Mouse (Mus musculus) forebrain, embryonic 16.5 days (tissue): ENCODE measurements around the gene Cdhr2. TPM values are rescaled to one million over a fixed set of nuclear protein-coding genes. Genes with fewer than 3 reads are reported as not detected.

ENCODE experiments used
- ATAC-seq: fragments of 200-750 bp; cut with Nextera tagmentation; 2 replicates; pipeline ENCODE4 v1.8.0; 2017; ENCODE audit warnings: mild to moderate bottlenecking, moderate library complexity
- H3K27ac ChIP-seq: fragments of 300-500 bp; sonication (generic); 2 replicates; pipeline ENCODE4 v1.5.1; 2014; ENCODE audit warnings: low read length, control low read depth
- H3K27me3 ChIP-seq: fragments of 300-500 bp; sonication (generic); replicated peaks from 2 replicates; pipeline ENCODE4 v1.6.1; 2014; ENCODE audit warnings: low read length; ENCODE audit not compliant: control insufficient read depth, insufficient read depth
- H3K36me3 ChIP-seq: fragments of 300-500 bp; sonication (generic); 2 replicates; pipeline ENCODE4 v1.6.1; 2014; ENCODE audit not compliant: control insufficient read depth, insufficient read depth
- H3K4me1 ChIP-seq: fragments of 300-500 bp; sonication (generic); replicated peaks from 2 replicates; pipeline ENCODE4 v1.6.1; 2014; ENCODE audit warnings: low read length; ENCODE audit not compliant: control insufficient read depth, insufficient read depth
- H3K4me2 ChIP-seq: fragments of 300-500 bp; sonication (generic); 2 replicates; pipeline ENCODE4 v1.6.1; 2014; ENCODE audit warnings: mild to moderate bottlenecking, low read length, control low read depth
- H3K4me3 ChIP-seq: fragments of 300-500 bp; sonication (generic); replicated peaks from 2 replicates; pipeline ENCODE4 v1.5.1; 2014; ENCODE audit warnings: mild to moderate bottlenecking, low read length, control low read depth
- H3K9ac ChIP-seq: fragments of 300-500 bp; sonication (generic); replicated peaks from 2 replicates; pipeline ENCODE4 v1.6.1; 2014; ENCODE audit warnings: low read depth, low read length, control low read depth
- H3K9me3 ChIP-seq: fragments of 300-500 bp; sonication (generic); 2 replicates; pipeline ENCODE4 v1.6.1; 2016; ENCODE audit warnings: low read length; ENCODE audit not compliant: control insufficient read depth
- WGBS: fragments of 180-500 bp; shearing (Covaris S2); extraction: QIAGEN DNeasy Blood & Tissue Kit; methylation state at CpG from one replicate; pipeline ENCODE4 v1.1.7; 2014; 5-methylcytosine and 5-hydroxymethylcytosine counted together
- polyA plus RNA-seq: library from polyadenylated mRNA; unstranded; fragments of >200 nt; fragmentation: Nextera tagmentation; extraction: Ambion mirVana; gene quantifications from 2 replicates; pipeline ENCODE4 v1.2.1, GENCODE M21; 2015

The Cdhr2 gene
- polyA plus RNA-seq, 1 experiment from 2014 or later: 0.25 TPM

DNA sequence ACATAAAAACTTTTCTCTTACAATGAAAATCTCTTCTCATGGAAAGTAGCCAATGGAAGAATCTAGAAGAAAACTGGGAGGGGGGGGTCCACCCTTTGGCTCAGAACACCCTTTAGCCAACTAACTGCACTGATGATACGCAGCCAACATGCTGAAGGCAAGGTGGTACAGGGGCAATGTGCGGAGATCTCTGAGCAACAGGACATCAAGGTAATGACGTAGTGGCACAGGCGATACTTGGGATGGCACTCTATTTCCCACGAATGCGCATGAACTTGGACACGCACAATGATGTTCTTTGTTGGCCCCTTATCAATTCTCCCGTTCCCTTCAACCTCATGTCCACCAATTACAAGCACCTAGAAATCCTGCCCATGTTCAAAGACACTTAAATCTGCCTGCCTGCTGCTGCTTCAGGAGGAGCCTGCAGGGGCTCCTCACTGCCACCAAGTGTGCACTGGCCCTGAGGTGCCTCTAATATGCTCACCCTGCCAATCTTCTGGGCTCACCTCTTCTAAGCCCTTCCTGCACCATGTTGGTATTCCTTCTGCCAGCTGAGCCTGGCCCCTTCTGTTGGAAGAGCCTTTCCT, 11.0 kb upstream of the Cdhr2 start:
- no peaks in the 10 kb centered on the region for H3K36me3 ChIP-seq
- H3K4me1 ChIP-seq: peaks cover 39% of the 10 kb centered on the region
- no peak overlapping the region for H3K27ac ChIP-seq
- no peak for ATAC-seq
- no peak overlapping the region for H3K4me3 ChIP-seq
- 89% methylated on average over 8 of the region's 8 CpGs for WGBS
- no peaks in the 10 kb centered on the region for H3K27me3 ChIP-seq
- no peak overlapping the region for H3K9ac ChIP-seq
- no peaks in the 10 kb centered on the region for H3K9me3 ChIP-seq
- no peak overlapping the region for H3K4me2 ChIP-seq

DNA sequence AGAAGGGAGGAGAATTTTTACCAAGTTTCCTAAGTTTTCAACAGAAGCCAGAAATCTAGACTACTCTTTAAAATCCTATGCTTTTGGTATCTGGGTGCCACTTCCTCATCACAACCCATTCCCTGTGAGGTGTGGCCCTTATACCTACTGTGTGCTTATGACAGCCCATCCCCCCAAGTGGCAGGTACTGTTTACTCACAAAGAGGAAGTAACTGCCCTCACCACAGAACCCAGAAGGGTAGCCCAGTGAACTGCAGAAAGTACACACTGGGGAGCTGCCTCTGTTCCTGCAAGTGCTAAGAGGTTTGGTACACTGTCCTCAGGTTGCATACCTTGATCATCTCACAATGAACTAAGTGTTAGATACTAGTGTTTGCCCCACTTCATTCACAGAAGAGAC, 9.5 kb upstream of the Cdhr2 start:
- no peaks in the 10 kb centered on the region for H3K36me3 ChIP-seq

DNA sequence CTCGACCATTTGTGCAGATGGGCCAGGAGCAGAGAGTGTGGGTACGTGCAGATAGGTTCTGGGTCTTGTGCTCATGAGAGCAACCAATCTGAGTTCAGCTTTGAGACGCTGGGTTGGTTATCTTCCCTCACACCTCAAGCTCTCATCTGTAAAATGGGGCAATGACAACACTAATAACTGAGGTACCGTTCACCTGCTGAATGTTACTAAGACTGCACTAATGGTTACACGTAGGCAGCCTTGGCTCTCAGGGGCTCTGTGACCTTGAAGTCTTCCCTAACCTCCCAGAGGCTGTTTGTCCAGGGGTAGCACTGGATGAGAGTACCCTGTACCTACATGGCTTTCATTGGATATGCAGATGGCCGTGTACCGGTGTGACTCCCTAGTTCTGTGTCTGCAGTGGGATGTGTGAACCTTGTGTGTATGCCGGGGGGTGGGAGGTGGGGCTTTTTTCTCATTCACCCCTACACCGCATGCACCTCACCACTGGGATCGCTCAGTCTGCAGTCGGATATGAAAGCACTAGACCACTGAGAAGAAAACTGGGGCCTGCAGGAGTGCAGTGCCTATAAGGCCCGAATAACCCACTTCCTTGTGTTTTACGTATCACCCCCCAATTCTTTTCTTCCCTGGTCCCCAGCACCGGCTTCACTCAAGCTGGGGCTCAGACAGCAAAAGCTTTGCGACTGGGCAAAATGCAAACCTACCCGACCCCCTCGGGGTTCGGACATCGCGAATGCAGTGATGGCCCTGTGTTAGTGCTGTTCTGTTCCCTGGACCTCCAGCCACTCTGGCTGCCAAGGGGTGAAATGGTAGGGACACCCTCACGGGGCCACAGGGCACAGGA, 8.3 kb upstream of the Cdhr2 start:
- Histone ChIP-seq H3K4me1 (peaks cover 30% of the 10 kb centered on the region), H3K4me3 (peak overlapping the region; percentile 93)
- ATAC-seq: no peak

More for the DNA sequence above, 9.5 kb upstream of the Cdhr2 start:
- Histone ChIP-seq H3K9me3 (no peaks in the 10 kb centered on the region), H3K27ac (no peak overlapping the region), H3K4me2 (no peak overlapping the region; the same call in 1 of the 2 replicates), H3K27me3 (no peaks in the 10 kb centered on the region), H3K9ac (no peak overlapping the region), H3K4me3 (no peak overlapping the region), H3K4me1 (peaks cover 30% of the 10 kb centered on the region)
- ATAC-seq: no peak

DNA sequence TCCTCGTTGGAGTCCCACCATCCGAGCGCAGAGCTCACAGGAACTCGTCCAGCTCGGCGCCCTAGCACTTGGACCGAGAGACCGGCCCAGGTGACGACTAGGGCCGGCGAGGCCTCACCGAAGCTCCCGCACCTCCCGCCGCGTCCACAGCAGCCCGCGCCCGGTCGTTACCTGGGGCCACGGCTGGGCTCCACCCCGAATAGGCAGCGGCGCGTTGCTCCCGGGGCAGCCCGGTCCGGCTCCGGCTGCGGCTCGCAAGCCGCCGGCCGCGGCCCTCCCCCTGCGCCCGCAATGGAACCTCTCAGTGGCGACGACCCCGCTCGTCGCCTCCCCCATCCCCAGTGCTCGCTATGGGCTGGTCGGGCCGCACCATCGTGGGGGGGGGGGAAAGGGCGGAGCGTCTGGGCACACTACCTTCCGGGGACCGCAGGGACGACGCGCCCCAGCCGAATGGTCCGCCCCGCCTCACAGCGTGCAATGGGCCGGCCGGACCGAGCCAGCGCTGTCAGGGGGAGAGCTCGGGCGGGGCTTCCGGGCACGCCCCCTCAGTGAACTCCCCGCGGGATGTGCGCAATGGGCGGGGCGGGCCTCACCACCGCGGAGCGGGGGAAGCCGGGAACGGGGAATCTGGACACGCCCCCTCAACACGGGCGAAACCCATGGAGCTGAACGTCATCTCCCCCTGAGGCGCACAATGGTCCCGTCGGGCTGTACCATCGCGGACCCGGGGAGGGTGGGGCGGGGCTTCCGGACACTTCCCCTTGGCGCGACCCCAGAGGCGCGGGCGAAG, 7.5 kb upstream of the Cdhr2 start, which contains the start of gene Rnf44:
Gene Rnf44 (minus strand): TSS at position 350 of the 790 bp plus-strand sequence.
- peak within 1 kb of the TSS; percentile 93 for H3K4me3 ChIP-seq
- H3K9me3 ChIP-seq: no peaks in the 10 kb centered on the region
- ATAC-seq: peak; percentile 96
- WGBS: under 1% methylated on average over 91 of the region's 92 CpGs
- H3K27ac ChIP-seq: peak within 1 kb of the TSS; percentile 91
- peak within 1 kb of the TSS; percentile 79 for H3K4me2 ChIP-seq
- no peaks in the 10 kb centered on the region for H3K27me3 ChIP-seq
- H3K36me3 ChIP-seq: no peaks in the 10 kb centered on the region
- peak within 1 kb of the TSS; percentile 91 for H3K9ac ChIP-seq
- H3K4me1 ChIP-seq: peaks cover 24% of the 10 kb centered on the region

More for the DNA sequence above, 8.3 kb upstream of the Cdhr2 start:
- H3K27ac ChIP-seq: peak overlapping the region; percentile 89
- no peaks in the 10 kb centered on the region for H3K27me3 ChIP-seq
- no peaks in the 10 kb centered on the region for H3K9me3 ChIP-seq
- H3K4me2 ChIP-seq: peak overlapping the region; percentile 79
- 13% methylated on average over 21 of the region's 21 CpGs for WGBS
- no peaks in the 10 kb centered on the region for H3K36me3 ChIP-seq
- peak overlapping the region; percentile 91 for H3K9ac ChIP-seq

DNA sequence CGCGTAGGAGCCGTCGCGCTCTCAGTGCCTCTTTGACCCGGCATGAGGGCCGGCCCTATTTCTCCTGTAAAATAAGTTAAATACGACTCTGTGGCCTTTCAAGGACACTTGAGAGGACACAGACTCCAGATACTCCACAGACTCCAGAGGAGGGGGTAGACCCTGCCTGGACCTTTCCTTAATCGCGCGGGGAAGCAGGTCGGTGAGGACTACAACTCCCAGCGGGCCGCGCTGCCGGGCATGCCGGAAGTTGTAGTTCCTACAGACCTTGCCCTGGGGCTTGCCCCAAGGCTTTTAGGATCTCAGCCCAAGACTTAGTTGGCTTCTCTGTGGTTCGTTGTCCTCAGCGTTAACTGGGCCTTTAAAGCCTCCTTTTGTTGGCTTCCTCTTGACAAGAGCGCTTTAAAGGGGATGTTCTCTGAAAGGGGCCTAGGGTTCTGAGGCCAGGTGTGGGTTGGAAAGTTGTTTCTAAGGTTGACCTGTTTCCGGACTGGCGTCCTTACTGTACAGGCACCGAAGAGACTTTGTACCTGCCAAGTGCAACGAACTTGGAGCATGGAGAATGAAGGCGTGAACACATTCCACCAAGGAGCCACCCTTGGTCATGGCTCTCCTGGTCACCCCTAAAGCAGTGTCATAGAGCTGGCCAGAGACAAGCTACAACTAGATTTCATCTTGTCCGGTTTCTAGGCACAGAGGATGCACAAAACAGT, 6.8 kb upstream of the Cdhr2 start:
- H3K4me1 ChIP-seq: peaks cover 24% of the 10 kb centered on the region
- peak overlapping the region; percentile 43 for H3K4me2 ChIP-seq
- H3K9me3 ChIP-seq: no peaks in the 10 kb centered on the region
- peak; percentile 86 for ATAC-seq
- no peaks in the 10 kb centered on the region for H3K36me3 ChIP-seq
- H3K4me3 ChIP-seq: peak overlapping the region; percentile 93
- WGBS: 18% methylated on average over 26 of the region's 26 CpGs
- peak overlapping the region; percentile 91 for H3K27ac ChIP-seq
- H3K9ac ChIP-seq: peak overlapping the region; percentile 64
- no peaks in the 10 kb centered on the region for H3K27me3 ChIP-seq

DNA sequence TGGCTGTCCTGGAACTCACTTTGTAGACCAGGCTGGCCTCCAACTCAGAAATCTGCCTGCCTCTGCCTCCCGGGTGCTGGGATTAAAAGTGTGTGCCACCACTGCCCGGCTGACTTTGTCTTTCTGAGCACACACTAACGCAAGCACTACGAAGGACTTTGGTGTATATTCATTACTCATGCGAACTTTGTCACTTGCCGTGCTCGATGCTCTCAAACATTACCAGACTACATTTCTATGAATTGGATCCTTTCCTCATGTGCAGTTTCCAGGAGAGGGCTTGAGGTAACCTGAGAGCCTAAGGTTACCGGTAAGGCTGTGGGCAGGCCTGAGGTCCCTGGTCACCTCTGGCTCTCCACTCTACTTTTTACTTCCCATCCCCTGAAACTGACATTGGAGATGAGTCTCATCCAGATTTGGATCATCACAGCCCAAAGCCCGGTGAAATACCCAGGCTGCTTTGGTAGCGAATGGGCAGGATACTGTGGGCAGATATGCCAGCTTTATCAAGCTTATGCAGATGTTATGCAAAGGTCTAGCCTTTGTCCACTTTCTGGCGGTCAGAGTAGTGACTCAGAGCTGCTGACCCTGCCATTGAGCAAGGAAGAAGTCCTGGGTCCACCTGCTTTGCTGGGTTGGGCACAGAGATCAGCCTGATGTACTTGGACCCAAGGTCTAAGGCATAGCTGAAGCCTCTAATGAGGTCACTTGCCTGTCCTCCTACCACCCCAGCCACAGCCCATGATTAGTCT, 5.6 kb upstream of the Cdhr2 start:
- H3K27me3 ChIP-seq: no peaks in the 10 kb centered on the region
- no peaks in the 10 kb centered on the region for H3K9me3 ChIP-seq
- no peak overlapping the region for H3K27ac ChIP-seq
- 88% methylated on average over 11 of the region's 11 CpGs for WGBS
- ATAC-seq: no peak
- no peak overlapping the region for H3K4me3 ChIP-seq
- H3K4me1 ChIP-seq: peaks cover 21% of the 10 kb centered on the region
- H3K36me3 ChIP-seq: no peaks in the 10 kb centered on the region
- no peak overlapping the region for H3K9ac ChIP-seq
- H3K4me2 ChIP-seq: no peak overlapping the region

DNA sequence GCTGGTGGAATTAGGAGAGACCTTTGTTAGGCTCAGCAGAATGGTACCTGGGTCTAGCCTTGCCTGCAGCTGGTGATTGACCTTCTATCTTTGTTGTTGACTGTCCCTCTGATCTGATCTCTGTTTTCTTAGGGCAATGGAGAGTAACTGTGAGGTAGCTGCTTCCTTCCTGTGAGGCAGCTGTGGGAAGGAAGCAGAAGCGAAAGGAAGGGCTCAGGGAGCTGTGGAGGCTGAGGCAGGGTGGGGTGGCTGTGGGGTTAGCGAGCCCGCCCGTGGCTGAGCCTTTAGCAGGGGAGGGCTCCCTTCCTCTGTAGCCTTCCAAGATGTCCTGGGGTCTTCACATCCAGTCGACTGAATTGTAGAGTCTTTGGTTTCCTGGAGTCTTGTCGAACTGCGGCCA, 1.2 kb downstream of the Cdhr2 start:
- Histone ChIP-seq H3K9me3 (no peaks in the 10 kb centered on the region), H3K27ac (no peak overlapping the region)

DNA sequence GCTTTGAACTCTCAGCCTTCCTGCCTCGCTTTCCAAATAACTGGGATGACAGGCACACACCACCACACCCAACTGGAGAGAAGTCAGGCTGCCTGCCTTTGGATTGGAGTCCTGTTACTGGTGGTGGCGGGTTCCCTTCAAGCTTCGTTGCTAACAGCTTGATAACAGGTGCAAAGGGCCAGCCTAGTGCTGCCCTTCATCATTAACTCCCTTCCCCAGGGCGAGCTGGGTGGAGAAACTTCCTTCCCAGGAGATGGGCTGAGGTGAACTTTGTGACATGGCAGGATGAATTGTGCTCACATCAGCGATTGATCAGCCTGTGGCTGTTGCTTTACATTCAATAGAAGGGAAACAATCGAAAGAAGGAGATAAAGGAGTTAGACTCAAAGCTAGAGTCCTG, 3.6 kb downstream of the Cdhr2 start:
- no peaks in the 10 kb centered on the region for H3K36me3 ChIP-seq
- H3K4me2 ChIP-seq: no peak overlapping the region
- ATAC-seq: no peak
- H3K27ac ChIP-seq: no peak overlapping the region
- 0 out of 2 replicates have a peak, but pooled peaks cover 2% of the 10 kb centered on the region for H3K27me3 ChIP-seq
- H3K4me3 ChIP-seq: no peak overlapping the region
- H3K9me3 ChIP-seq: no peaks in the 10 kb centered on the region
- H3K9ac ChIP-seq: no peak overlapping the region
- WGBS: 63% methylated on average over 6 of the region's 6 CpGs
- no peaks in the 10 kb centered on the region for H3K4me1 ChIP-seq

More for the DNA sequence above, 1.2 kb downstream of the Cdhr2 start:
- ATAC-seq: no peak
- 75% methylated on average over 7 of the region's 7 CpGs for WGBS
- no peak overlapping the region for H3K9ac ChIP-seq
- H3K27me3 ChIP-seq: 0 out of 2 replicates have a peak, but pooled peaks cover 2% of the 10 kb centered on the region
- no peak overlapping the region for H3K4me2 ChIP-seq
- no peaks in the 10 kb centered on the region for H3K4me1 ChIP-seq
- no peaks in the 10 kb centered on the region for H3K36me3 ChIP-seq
- H3K4me3 ChIP-seq: no peak overlapping the region
